Mouse (Mus musculus): ENCODE data around the gene Sox5.

Gene Sox5

GRCm38 (mm10) chr6:144772175-144772918, 9.4 kb downstream of the Sox5 start:
- 83% methylated on average over 15 of the region's 15 CpGs for WGBS

- WGBS, result 13% methylated on average over 2 of the region's 2 CpGs
These were observed 12.7 kb downstream of the Sox5 start for GRCm38 (mm10) chr6:144769060-144769459.

- 72% methylated on average over 12 of the region's 12 CpGs for WGBS
These were observed 19.9 kb downstream of the Sox5 start for GRCm38 (mm10) chr6:144761902-144762301.

GRCm38 (mm10) chr6:144759193-144759592, 22.6 kb downstream of the Sox5 start:
- 75% methylated on average over 8 of the region's 8 CpGs for WGBS

- 77% methylated on average over 14 of the region's 14 CpGs for WGBS
These were observed 24.4 kb downstream of the Sox5 start for GRCm38 (mm10) chr6:144757414-144757813.

- 94% methylated on average over 14 of the region's 14 CpGs for WGBS
These were observed 25.3 kb downstream of the Sox5 start for GRCm38 (mm10) chr6:144756444-144756843.

GRCm38 (mm10) chr6:144755304-144755703, 26.5 kb downstream of the Sox5 start:
- 92% methylated on average over 4 of the region's 4 CpGs for WGBS

GRCm38 (mm10) chr6:144753963-144754296, 27.8 kb downstream of the Sox5 start:
- 57% methylated on average over 3 of the region's 3 CpGs for WGBS

GRCm38 (mm10) chr6:144753225-144753962, 28.4 kb downstream of the Sox5 start:
- 33% methylated on average over 13 of the region's 13 CpGs for WGBS

- 93% methylated on average over 4 of the region's 4 CpGs for WGBS
These were observed 30.2 kb downstream of the Sox5 start for GRCm38 (mm10) chr6:144751581-144751980.

- WGBS, result 67% methylated on average over 7 of the region's 7 CpGs
These were observed 31.6 kb downstream of the Sox5 start for GRCm38 (mm10) chr6:144750197-144750596.

GRCm38 (mm10) chr6:144746436-144746835, 35.3 kb downstream of the Sox5 start:
- 62% methylated on average over 10 of the region's 10 CpGs for WGBS

GRCm38 (mm10) chr6:144742559-144742958, 39.2 kb downstream of the Sox5 start:
- WGBS, result 48% methylated on average over 3 of the region's 3 CpGs

- WGBS, result 54% methylated on average over 3 of the region's 3 CpGs
These were observed 40.6 kb downstream of the Sox5 start for GRCm38 (mm10) chr6:144741080-144741655.

GRCm38 (mm10) chr6:144740343-144740742, 41.4 kb downstream of the Sox5 start:
- 92% methylated on average over 3 of the region's 3 CpGs for WGBS

GRCm38 (mm10) chr6:144739753-144740152, 42.0 kb downstream of the Sox5 start:
- WGBS, result 57% methylated on average over 2 of the region's 2 CpGs

- 83% methylated on average over 5 of the region's 5 CpGs for WGBS
These were observed 44.0 kb downstream of the Sox5 start for GRCm38 (mm10) chr6:144737786-144738185.

GRCm38 (mm10) chr6:144731251-144731970, 50.4 kb downstream of the Sox5 start:
- 87% methylated on average over 10 of the region's 10 CpGs for WGBS

- 82% methylated on average over 12 of the region's 12 CpGs for WGBS
These were observed 58.1 kb downstream of the Sox5 start for GRCm38 (mm10) chr6:144723530-144724144.

- WGBS, result 97% methylated on average over 5 of the region's 5 CpGs
These were observed 58.8 kb downstream of the Sox5 start for GRCm38 (mm10) chr6:144723024-144723423.

GRCm38 (mm10) chr6:144720846-144721245, 60.9 kb downstream of the Sox5 start:
- 98% methylated on average over 13 of the region's 13 CpGs for WGBS

GRCm38 (mm10) chr6:144716376-144716775, 65.4 kb downstream of the Sox5 start:
- 78% methylated on average over 1 of the region's 1 CpGs for WGBS

Measured in cerebral cortex, adult 2 months (tissue).